In genomic region chr7:82504101-82504500, GRCm38 (mm10) we compare ENCODE assay signal across 8 mouse cellular contexts.
DNase-seq lines count a peak whose midpoint lies in the region; ATAC-seq and TF ChIP-seq lines count a peak whose summit lies in the region.
"Had no signal": no experiment of that assay in that cellular context is flagged by ENCODE, and none has a peak within 500 bp of the region (broad histone marks: within the 10 kb centered on the region; RNA-seq: fewer than 3 reads in every experiment).

No protein-coding gene starts in this region.

- no peaks in the 10 kb centered on the region for H3K4me1 ChIP-seq in embryonic fibroblast, embryonic 13.5 days (ENCODE audit: control insufficient read depth, insufficient read depth, low read length)
- H3K4me1 ChIP-seq in hindbrain, embryonic 12.5 days: no peaks in the 10 kb centered on the region
- H3K4me1 ChIP-seq: liver, embryonic 13.5 days had no signal

- no peaks in the 10 kb centered on the region for H3K9me3 ChIP-seq in hindbrain, embryonic 12.5 days (replicated peaks)
- H3K9me3 ChIP-seq: liver, embryonic 13.5 days had no signal

- H3K27me3 ChIP-seq in hindbrain, embryonic 12.5 days: no peaks in the 10 kb centered on the region
- H3K27me3 ChIP-seq: liver, embryonic 13.5 days had no signal

- H3K4me2 ChIP-seq in hindbrain, embryonic 12.5 days (replicated peaks): no peak overlapping the region
- H3K4me2 ChIP-seq: liver, embryonic 13.5 days had no signal

- DNase-seq in R1 (ENCODE audit: low read depth, low spot score): peak; percentile 83
- DNase-seq in brain, embryonic 14.5 days (ENCODE audit: low read depth): peak; percentile 82
- peak; percentile 64 to 69 for DNase-seq in layer of hippocampus, postnatal 14 days (ENCODE audit: low spot score in 2 of 2)
- peak; percentile 70 for DNase-seq in right cerebral cortex, postnatal 4 days
- DNase-seq: liver, embryonic 13.5 days had no signal

- no peak for TF ChIP-seq POLR2A in brain, embryonic 14.5 days (IDR thresholded peaks at IDR 0.05; ENCODE audit: borderline replicate concordance, extremely low read depth, insufficient read depth, insufficient read length, poor library complexity, severe bottlenecking)
- no peak for TF ChIP-seq POLR2A in embryonic fibroblast, embryonic 13.5 days (IDR thresholded peaks at IDR 0.05; ENCODE audit: low read depth, low read length)

- no peak overlapping the region for H3K4me3 ChIP-seq in embryonic fibroblast, embryonic 13.5 days (ENCODE audit: insufficient read depth, low read length)
- H3K4me3 ChIP-seq in hindbrain, embryonic 12.5 days: no peak overlapping the region
- H3K4me3 ChIP-seq: liver, embryonic 13.5 days had no signal

- H3K27ac ChIP-seq in embryonic fibroblast, embryonic 13.5 days (ENCODE audit: insufficient read depth, low read length): no peak overlapping the region
- no peak overlapping the region for H3K27ac ChIP-seq in hindbrain, embryonic 12.5 days
- H3K27ac ChIP-seq: liver, embryonic 13.5 days had no signal

- ATAC-seq in hindbrain, embryonic 12.5 days (ENCODE audit: low FRiP score): peak; percentile 52; the same call in 1 of the 2 replicates
- peak; percentile 64 for ATAC-seq in megakaryocyte, adult 5-6 weeks (ENCODE audit: poor library complexity, severe bottlenecking)

- TF ChIP-seq CTCF in brain, embryonic 14.5 days (IDR thresholded peaks at IDR 0.05; ENCODE audit: borderline replicate concordance, extremely low read depth, insufficient read depth, insufficient read length): peak; percentile 81; the same call in 1 of the 2 replicates
- peak; percentile 63; the same call in 1 of the 2 replicates for TF ChIP-seq CTCF in embryonic fibroblast, embryonic 13.5 days (IDR thresholded peaks at IDR 0.05; ENCODE audit: borderline replicate concordance, insufficient read depth, low read length)

- H3K36me3 ChIP-seq in hindbrain, embryonic 12.5 days: no peaks in the 10 kb centered on the region
- H3K36me3 ChIP-seq: liver, embryonic 13.5 days had no signal

- WGBS in hindbrain, embryonic 12.5 days: 24% methylated on average over 4 of the region's 4 CpGs

- no peak overlapping the region for H3K9ac ChIP-seq in hindbrain, embryonic 12.5 days
- H3K9ac ChIP-seq: liver, embryonic 13.5 days had no signal
